Mouse (Mus musculus) heart, adult 2 months (tissue): Measurements from ENCODE around the gene AI661453. TPM values are rescaled to one million over a fixed set of nuclear protein-coding genes. Genes with fewer than 3 reads are reported as not detected.

ENCODE experiments used
- DNase-seq, 2 experiments: peaks; one replicate each; pipeline ENCODE4 v3.0.0; 2021
- H3K27ac ChIP-seq: fragments of 200-600 bp; 2 replicates; pipeline ENCODE4 v1.8.1; 2022
- H3K27me3 ChIP-seq: fragments of 200-500 bp; 2 replicates; pipeline ENCODE4 v1.6.1; 2012; ENCODE audit warnings: mild to moderate bottlenecking, low read length, inconsistent platforms, mixed read lengths; ENCODE audit not compliant: control insufficient read depth, insufficient read depth
- H3K36me3 ChIP-seq: fragments of 200-500 bp; 2 replicates; pipeline ENCODE4 v1.6.1; 2012; ENCODE audit warnings: low read length, inconsistent platforms; ENCODE audit not compliant: control insufficient read depth, insufficient read depth
- H3K4me1 ChIP-seq: fragments of 200-500 bp; 2 replicates; pipeline ENCODE4 v1.6.1; 2011; ENCODE audit warnings: low read length; ENCODE audit not compliant: control insufficient read depth, insufficient read depth
- H3K4me3 ChIP-seq: fragments of 200-600 bp; 2 replicates; pipeline ENCODE4 v1.8.1; 2022
- H3K79me2 ChIP-seq: fragments of 200-500 bp; replicated peaks from 2 replicates; pipeline ENCODE4 v1.6.1; 2012; ENCODE audit warnings: mild to moderate bottlenecking, inconsistent platforms, low read length, moderate library complexity, mixed read lengths; ENCODE audit not compliant: control insufficient read depth, insufficient read depth
- H3K9ac ChIP-seq: fragments of 200-500 bp; 2 replicates; pipeline ENCODE4 v1.6.1; 2012; ENCODE audit warnings: low read depth, mild to moderate bottlenecking, control low read depth, inconsistent platforms, low read length, mixed read lengths
- CTCF ChIP-seq: fragments of 200-600 bp; IDR thresholded peaks from 2 replicates; pipeline ENCODE4 v1.8.1; 2022; ENCODE audit warnings: antibody characterized with exemption, mild to moderate bottlenecking, moderate library complexity
- EP300 ChIP-seq: fragments of 200-500 bp; IDR thresholded peaks from 2 replicates; pipeline ENCODE4 v1.6.1; 2011; ENCODE audit warnings: low read depth, low read length, control low read depth; ENCODE audit not compliant: insufficient read depth
- POLR2A ChIP-seq: fragments of 200-500 bp; IDR thresholded peaks from 2 replicates; pipeline ENCODE4 v1.6.1; 2011; ENCODE audit warnings: mild to moderate bottlenecking, low read depth, low read length, control low read depth; ENCODE audit not compliant: insufficient read depth
- WGBS: fragments of 180-500 bp; shearing (Covaris S2); methylation state at CpG from one replicate; pipeline ENCODE4 v1.1.7; 2018; 5-methylcytosine and 5-hydroxymethylcytosine counted together
- intact Hi-C: fragments of 180-260 bp; cut with DNase I; formaldehyde crosslinking; loops from one replicate; pipeline ENCODE4 v1.15.1; 2025
- polyA plus RNA-seq: library from polyadenylated mRNA; depleted of rRNA; stranded (reverse); fragments of >200 nt; gene quantifications from 2 replicates; pipeline ENCODE4 v1.2.3, GENCODE M21; 2012
- total RNA-seq, 2 experiments: library from RNA; stranded (reverse); gene quantifications; 2 replicates each; pipeline ENCODE4 v1.2.3; 2021

The AI661453 gene
- total and polyA plus RNA-seq, 3 experiments = 1.00 to 1.4 (median 1.2) TPM

- Histone ChIP-seq H3K27me3 (peaks cover 2% of the 10 kb centered on the region; the same call in 1 of the 2 replicates), H3K9ac (no peak overlapping the region; the same call in 1 of the 2 replicates), H3K36me3 (no peaks in the 10 kb centered on the region), H3K79me2 (no peaks in the 10 kb centered on the region), H3K4me1 (no peaks in the 10 kb centered on the region), H3K4me3 (peak overlapping the region; percentile 20; the same call in 1 of the 2 replicates), H3K27ac (no peak overlapping the region)
- WGBS = 35% methylated on average over 11 of the region's 14 CpGs
- intact Hi-C loops = no loop called here
- no peak for TF ChIP-seq POLR2A
- no peak for TF ChIP-seq EP300
- no peak for TF ChIP-seq CTCF
- DNase-seq = no peak
Observed at GRCm38 (mm10) chr17:47468063-47468462, 31.6 kb downstream of the AI661453 start.

- TF ChIP-seq POLR2A (no peak), EP300 (no peak), CTCF (peak; percentile 28; the same call in 1 of the 2 replicates)
- 20% methylated on average over 34 of the region's 34 CpGs for WGBS
- Histone ChIP-seq H3K4me1 (no peaks in the 10 kb centered on the region), H3K4me3 (peak overlapping the region; percentile 20; the same call in 1 of the 2 replicates), H3K9ac (peak overlapping the region; percentile 34), H3K79me2 (no peaks in the 10 kb centered on the region), H3K27ac (no peak overlapping the region), H3K36me3 (no peaks in the 10 kb centered on the region), H3K27me3 (peaks cover 2% of the 10 kb centered on the region; the same call in 1 of the 2 replicates)
- intact Hi-C loops = no loop called here
- peak; percentile 36 to 52 for DNase-seq
Observed at GRCm38 (mm10) chr17:47468466-47468865, 32.1 kb downstream of the AI661453 start.

GRCm38 (mm10) chr17:47469642-47470041 lies 33.2 kb downstream of the AI661453 start:
- Histone ChIP-seq H3K9ac (no peak overlapping the region), H3K79me2 (no peaks in the 10 kb centered on the region), H3K4me1 (no peaks in the 10 kb centered on the region), H3K27me3 (peaks cover 2% of the 10 kb centered on the region; the same call in 1 of the 2 replicates), H3K36me3 (no peaks in the 10 kb centered on the region), H3K27ac (no peak overlapping the region), H3K4me3 (no peak overlapping the region)
- 97% methylated on average over 4 of the region's 4 CpGs for WGBS
- intact Hi-C loops = no loop called here
- DNase-seq = no peak
- no peak for TF ChIP-seq EP300
- no peak for TF ChIP-seq POLR2A
- TF ChIP-seq CTCF = no peak

- no peak for DNase-seq
- Histone ChIP-seq H3K9ac (no peak overlapping the region), H3K27me3 (peaks cover 2% of the 10 kb centered on the region; the same call in 1 of the 2 replicates), H3K4me1 (no peaks in the 10 kb centered on the region), H3K36me3 (no peaks in the 10 kb centered on the region), H3K4me3 (no peak overlapping the region), H3K27ac (no peak overlapping the region), H3K79me2 (no peaks in the 10 kb centered on the region)
- intact Hi-C loops = no loop called here
- WGBS = 84% methylated on average over 4 of the region's 4 CpGs
- TF ChIP-seq CTCF = no peak
- TF ChIP-seq POLR2A = no peak
- TF ChIP-seq EP300 = no peak
Observed at GRCm38 (mm10) chr17:47470121-47470520, 33.7 kb downstream of the AI661453 start.

- DNase-seq = no peak
- Histone ChIP-seq H3K4me1 (no peaks in the 10 kb centered on the region), H3K4me3 (no peak overlapping the region), H3K36me3 (no peaks in the 10 kb centered on the region), H3K27ac (no peak overlapping the region), H3K79me2 (no peaks in the 10 kb centered on the region), H3K27me3 (peaks cover 2% of the 10 kb centered on the region; the same call in 1 of the 2 replicates), H3K9ac (no peak overlapping the region)
- no peak for TF ChIP-seq EP300
- no peak for TF ChIP-seq POLR2A
- TF ChIP-seq CTCF = no peak
- WGBS = 64% methylated on average over 5 of the region's 5 CpGs
- intact Hi-C loops = no loop called here
Observed at GRCm38 (mm10) chr17:47470686-47471085, 34.3 kb downstream of the AI661453 start.

- peaks cover 2% of the 10 kb centered on the region; the same call in 1 of the 2 replicates for H3K27me3 ChIP-seq
- H3K27ac ChIP-seq = no peak overlapping the region
- no peaks in the 10 kb centered on the region for H3K79me2 ChIP-seq
- intact Hi-C loops = loop anchor here (1.0 kb wide), 1 partner anchor 204 kb away; no protein-coding TSS in a partner anchor
- no peak for TF ChIP-seq POLR2A
- 36% methylated on average over 15 of the region's 15 CpGs for WGBS
- no peak overlapping the region for H3K9ac ChIP-seq
- no peak overlapping the region for H3K4me3 ChIP-seq
- no peak for DNase-seq
- no peaks in the 10 kb centered on the region for H3K36me3 ChIP-seq
- H3K4me1 ChIP-seq = no peaks in the 10 kb centered on the region
Observed at GRCm38 (mm10) chr17:47472435-47473350, 36.3 kb downstream of the AI661453 start.
